Mouse (Mus musculus) telencephalon, adult 2 months (tissue): Measurements from ENCODE around the gene Ints11.
A peak's percentile ranks its signal among the peaks of the same experiment; 100 is the strongest.

ENCODE experiments used
- DNase-seq: peaks from one replicate; pipeline ENCODE4 v3.0.0-alpha.2; 2011; ENCODE audit warnings: low read depth, low spot score

Gene Ints11

GRCm38 (mm10) chr4:155869317-155870033, at the start of gene Ints11, which contains the start of gene Cptp:
Gene Ints11 (plus strand): TSS chr4:155869546.
Gene Cptp (minus strand): TSS chr4:155869440.
- peak; percentile 89 for DNase-seq

GRCm38 (mm10) chr4:155821025-155821424, 48.3 kb upstream of the Ints11 start:
- DNase-seq: no peak

- no peak for DNase-seq
These were observed 45.9 kb upstream of the Ints11 start for GRCm38 (mm10) chr4:155823443-155823842.

DNA sequence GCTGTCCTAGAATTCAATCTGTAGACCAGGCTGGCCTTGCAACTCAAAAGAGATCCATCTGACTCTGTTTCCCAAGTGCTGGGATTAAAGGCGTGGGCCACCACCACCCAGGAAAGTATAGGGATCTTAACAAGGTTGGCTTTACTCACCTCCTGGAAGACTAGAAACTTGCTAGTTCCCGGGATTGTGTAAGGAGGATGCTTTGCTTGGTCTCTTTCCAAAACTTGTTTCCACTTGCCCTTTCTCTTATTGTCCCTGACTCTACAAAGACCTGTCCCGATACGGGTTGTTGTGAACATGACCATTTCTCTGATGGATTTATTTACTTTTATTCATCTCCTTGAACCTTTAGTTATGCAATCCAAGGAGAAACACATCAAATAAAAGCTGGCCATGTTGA, 39.5 kb upstream of the Ints11 start:
- DNase-seq: no peak

DNA sequence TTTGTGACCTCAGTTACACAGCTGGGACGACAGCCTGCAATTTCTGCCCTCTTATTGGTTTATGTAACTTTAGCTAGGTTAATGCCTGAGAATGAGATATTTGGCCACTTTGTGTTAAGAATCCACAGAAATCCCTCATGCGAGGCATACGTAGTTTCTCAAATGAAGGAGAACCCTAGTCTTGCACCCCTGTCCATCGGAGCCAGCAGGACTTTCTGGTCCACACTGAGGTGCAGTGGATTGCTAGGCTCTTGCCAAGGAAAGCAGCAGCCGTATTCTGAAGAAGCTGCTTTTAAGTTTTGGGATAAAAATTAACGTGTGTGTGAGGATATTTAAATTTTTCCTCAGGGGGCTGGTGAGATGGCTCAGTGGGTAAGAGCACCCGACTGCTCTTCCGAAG, 38.8 kb upstream of the Ints11 start:
- DNase-seq: no peak

- DNase-seq: peak; percentile 97
These were observed 38.1 kb upstream of the Ints11 start, which contains the start of gene Aurkaip1 for GRCm38 (mm10) chr4:155831205-155831766. Gene Aurkaip1 (plus strand): TSS chr4:155831272.

DNA sequence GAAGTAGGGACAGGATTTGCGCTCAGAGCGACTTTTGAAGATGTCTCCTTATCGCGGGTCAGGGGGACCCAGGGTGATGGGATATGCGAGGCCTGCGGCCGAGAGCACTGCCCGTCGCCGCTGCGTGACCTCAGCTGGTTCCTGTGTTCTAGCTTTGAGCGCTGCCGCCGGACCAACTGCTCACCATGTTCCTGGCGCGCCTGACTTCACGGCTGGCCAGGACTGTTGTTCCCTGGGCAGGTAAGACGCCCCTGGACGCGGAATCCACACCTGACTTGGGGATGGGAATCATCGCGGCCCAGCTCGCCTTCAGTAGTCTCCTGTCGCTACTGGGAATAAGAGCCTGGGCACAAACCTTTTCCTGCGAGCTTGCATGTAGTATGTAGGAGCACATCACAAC, 37.5 kb upstream of the Ints11 start:
- no peak for DNase-seq

DNA sequence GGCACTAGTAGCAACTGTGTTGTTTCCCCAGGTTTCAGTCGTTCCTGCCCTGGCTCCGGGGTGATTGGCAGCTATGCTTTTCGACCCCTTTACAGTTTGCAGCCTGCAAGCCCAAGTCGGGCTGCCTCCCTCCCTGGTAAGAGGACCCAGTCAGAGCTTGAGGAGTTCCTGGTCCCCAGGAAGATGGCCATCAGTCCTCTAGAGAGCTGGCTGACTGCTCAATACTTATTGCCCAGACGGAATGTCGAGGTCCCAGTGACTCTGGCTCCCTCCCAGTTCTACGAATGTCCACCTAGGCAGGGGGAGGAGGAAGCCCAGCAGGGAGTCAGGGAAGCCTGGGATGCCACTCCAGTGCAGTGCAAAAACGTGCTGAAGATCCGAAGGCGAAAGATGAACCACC, 37.0 kb upstream of the Ints11 start:
- no peak for DNase-seq

DNA sequence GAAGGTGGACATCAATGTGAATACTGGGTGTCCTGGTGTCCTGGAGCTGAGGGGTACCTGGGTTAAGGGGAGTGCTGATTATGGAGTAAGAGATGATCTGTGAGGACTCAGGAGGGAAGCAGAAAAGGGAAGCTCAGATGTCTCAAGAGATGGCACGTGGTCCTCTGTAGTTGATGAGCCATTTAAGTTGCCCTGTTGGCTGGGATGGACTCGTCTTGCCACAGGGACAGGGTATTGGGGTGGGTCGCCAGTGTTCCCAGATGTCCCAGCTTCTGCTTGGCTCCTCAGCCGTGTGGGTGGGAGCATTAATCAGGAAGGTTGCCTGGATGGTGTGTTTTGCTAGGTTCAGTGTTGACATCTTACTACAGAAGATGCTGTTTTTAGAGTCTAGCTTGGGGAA, 36.1 kb upstream of the Ints11 start:
- DNase-seq: no peak

DNA sequence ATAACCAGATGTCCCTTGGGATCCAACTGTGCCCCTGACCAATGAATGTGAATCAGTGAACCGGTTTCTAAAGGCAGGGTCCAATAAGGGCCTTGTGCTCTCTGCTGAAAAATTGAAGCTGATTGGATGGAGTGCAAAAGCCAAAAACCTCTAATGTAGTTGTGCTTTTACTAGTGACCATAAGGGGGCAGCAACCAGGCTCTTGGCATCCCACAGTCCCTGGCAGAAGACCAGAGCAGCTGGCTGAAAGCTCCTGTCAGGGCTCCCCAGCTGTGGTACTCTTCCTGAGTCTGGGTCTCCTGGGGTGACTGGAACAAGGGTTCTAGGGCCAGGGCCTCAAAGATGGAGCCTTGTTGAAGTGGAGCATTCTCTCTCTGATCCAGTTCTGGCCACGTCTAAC, 35.5 kb upstream of the Ints11 start:
- DNase-seq: peak; percentile 61

DNA sequence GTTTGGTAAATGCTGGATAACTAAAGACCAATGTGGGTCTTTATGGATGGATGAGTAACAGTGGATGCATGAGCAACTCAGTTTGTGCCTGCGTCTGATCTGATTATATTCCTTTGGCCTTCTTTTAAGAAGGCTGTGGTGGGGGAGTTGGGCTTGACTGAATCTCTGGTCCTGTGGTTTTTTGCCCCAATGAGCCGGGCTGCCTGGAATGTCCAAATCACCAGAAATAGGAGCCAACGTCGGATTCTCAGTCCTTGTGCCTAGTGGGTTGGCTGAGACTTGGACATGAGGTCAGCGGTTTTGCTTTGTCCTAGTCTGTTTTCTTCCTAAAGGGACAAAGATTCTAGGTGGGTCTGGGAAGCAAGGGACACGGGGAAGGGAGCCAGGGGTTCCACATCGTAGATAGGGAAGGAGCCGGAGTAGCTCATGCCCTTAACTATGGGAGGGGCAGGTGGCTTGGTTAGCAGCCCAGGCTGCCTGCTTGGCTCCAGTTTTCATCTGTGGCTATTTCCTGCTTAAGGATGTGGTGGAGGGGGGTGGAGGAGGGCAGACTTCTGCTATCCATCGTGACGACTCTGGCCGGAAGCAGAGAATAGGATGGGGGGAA, 31.8 kb upstream of the Ints11 start:
- DNase-seq: no peak

- DNase-seq: no peak
These were observed 30.9 kb upstream of the Ints11 start for GRCm38 (mm10) chr4:155838187-155839153.

- no peak for DNase-seq
These were observed 29.8 kb upstream of the Ints11 start, which contains the start of gene Mxra8 for GRCm38 (mm10) chr4:155839483-155839910. Gene Mxra8 (plus strand): TSS chr4:155839680.

- DNase-seq: no peak
These were observed 29.0 kb upstream of the Ints11 start for GRCm38 (mm10) chr4:155840076-155841002.

- no peak for DNase-seq
These were observed 28.3 kb upstream of the Ints11 start for GRCm38 (mm10) chr4:155841003-155841454.

DNA sequence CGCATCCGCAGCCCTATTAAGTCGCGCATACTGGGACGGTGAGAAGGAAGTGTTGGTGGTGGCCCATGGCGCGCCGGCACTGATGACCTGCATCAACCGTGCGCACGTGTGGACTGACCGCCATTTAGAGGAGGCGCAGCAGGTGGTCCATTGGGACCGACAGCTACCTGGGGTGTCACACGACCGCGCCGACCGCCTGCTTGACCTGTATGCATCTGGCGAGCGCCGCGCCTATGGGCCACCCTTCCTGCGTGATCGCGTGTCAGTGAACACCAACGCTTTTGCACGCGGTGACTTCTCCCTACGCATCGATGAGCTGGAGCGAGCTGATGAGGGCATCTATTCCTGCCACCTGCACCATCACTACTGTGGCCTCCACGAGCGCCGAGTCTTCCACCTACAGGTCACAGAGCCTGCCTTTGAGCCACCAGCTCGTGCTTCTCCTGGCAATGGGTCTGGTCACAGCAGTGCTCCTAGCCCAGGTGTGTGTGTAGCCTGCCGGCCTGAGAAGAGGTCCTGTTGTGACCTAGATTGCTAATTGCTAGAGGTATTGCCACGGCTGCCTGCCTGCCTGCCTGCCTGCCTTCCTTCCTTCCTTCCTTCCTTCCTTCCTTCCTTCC, 27.6 kb upstream of the Ints11 start:
- no peak for DNase-seq

GRCm38 (mm10) chr4:155843231-155843630, 26.1 kb upstream of the Ints11 start:
- DNase-seq: no peak

DNA sequence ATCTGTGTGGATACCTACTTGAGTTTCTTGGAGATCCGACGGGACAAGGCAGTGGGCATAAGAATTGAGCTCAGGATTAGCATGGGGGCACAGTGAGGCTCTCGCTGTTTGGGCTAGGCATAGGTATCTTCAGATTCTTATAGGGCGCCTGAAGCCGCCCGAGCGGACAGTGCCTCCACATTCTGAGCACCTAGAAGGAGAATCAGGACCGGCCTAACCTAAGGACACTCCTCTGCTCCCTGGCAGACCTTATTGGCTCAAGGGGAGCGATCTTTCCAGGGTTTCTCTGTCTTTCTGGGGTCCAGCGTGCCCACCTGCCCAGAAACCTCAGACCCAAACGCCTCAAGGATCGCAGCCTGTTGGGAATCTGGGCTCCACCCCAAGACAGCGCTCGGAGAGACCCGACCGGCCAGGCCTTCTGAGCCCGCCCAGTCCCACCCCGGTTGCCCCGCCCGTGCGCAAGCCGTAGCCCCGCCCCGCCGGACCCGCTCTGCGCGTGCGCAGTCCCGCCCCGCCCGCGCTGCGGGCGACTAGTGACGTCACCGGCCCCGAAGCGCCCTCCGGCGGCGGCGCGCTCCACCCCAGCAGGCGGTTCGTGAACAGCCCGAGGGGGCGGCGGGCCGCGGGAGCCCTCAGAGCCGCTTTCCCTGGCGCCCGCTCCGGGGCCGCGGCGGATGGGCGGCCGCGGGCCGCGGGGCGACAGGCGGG, 22.3 kb upstream of the Ints11 start, which contains the start of gene Dvl1:
TSS of gene Dvl1 (plus strand) at position 532 of the 708 bp plus-strand sequence.
- DNase-seq: peak; percentile 77
